Mouse (Mus musculus): ENCODE measurements around the gene Tshz2.

DNA sequence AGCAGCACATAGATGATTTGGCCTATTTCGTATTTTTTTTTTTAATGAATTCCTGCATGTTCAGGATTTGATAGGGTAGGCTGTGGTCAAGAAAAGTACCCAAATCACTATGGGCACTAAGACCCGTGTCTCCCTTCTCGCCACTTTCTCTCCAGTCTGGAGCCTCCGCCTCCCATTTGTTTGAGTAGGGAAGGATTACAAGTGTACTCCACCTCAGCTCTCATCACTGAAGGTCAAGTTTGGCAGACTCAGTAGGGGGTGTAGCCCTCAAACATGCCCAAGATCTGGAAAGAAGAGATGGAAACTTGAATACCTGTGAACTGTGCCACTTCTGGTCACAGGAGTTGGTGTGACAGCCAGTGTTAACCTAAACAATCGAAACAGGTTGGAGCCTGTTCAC lies 66.3 kb downstream of the Tshz2 start:
- TF ChIP-seq CTCF (IDR thresholded peaks at IDR 0.05; ENCODE audit: borderline replicate concordance, insufficient read depth, low read depth, low read length) (no peak), POLR2A (IDR thresholded peaks at IDR 0.05; ENCODE audit: borderline replicate concordance, insufficient read depth, low read length) (no peak)
